Mouse (Mus musculus) ES-CJ7 (cell line): ENCODE measurements around the gene Gm9745.
"Not testable (repeated sequence)": the region's sequence is repeated elsewhere in the genome, so short reads cannot be mapped to it uniquely, and the experiment has no call there.

Experiments
- DNase-seq: peaks from one replicate; pipeline ENCODE4 v3.0.0; 2011; ENCODE audit warnings: low read depth, low spot score

Gene Gm9745

GRCm38 (mm10) chr13:8913890-8914289 is 34.1 kb downstream of the Gm9745 start:
- DNase-seq = not testable (repeated sequence)

DNA sequence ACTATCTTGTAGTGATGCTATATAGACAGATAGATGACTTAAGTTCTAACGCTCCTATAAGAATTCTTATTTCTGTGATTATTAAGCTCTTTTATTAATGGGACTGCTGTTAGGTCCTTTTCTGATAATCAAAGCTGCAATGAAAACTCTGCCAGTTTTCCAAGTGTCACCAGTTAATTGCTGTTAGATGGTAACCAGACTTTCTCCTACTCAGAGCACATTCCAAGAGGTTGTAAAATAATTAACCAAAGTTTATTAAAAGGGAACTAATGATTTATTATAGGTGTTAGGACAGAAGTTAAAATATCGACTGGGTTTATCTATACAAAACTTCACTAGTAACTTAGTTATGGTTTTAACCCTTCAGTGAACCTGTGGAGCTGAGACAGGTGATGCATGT is 42.0 kb downstream of the Gm9745 start:
- not testable (repeated sequence) for DNase-seq
